Mouse (Mus musculus): Measurements from ENCODE around the gene Fgd3. TPM values are rescaled to one million over a fixed set of nuclear protein-coding genes. Genes with fewer than 3 reads are reported as not detected.

Gene Fgd3
- polyA plus RNA-seq, 1 experiment from 2014 or later: 0.95 TPM

- Histone ChIP-seq H3K36me3 (replicated peaks; ENCODE audit: control insufficient read depth, insufficient read depth, low read depth, low read length) (no peaks in the 10 kb centered on the region), H3K4me1 (ENCODE audit: control insufficient read depth, insufficient read depth, low read length) (no peaks in the 10 kb centered on the region), H3K27ac (replicated peaks; ENCODE audit: low read depth, low read length) (no peak overlapping the region), H3K27me3 (ENCODE audit: control insufficient read depth, insufficient read depth, low read length) (no peaks in the 10 kb centered on the region), H3K9me3 (replicated peaks; ENCODE audit: control insufficient read depth, low read length) (no peaks in the 10 kb centered on the region), H3K4me3 (ENCODE audit: low read depth, low read length) (no peak overlapping the region), H3K9ac (replicated peaks; ENCODE audit: low read length) (no peak overlapping the region; the same call in 1 of the 2 replicates), H3K4me2 (ENCODE audit: low read depth, low read length) (no peak overlapping the region; the same call in 1 of the 2 replicates)
- WGBS: 70% methylated on average over 1 of the region's 1 CpGs
- DNase-seq (ENCODE audit: low spot score) (no peak), ATAC-seq (replicated peaks; ENCODE audit: insufficient number of reproducible peaks, low FRiP score, low TSS enrichment, low read depth) (no peak)
These were observed 403 bp upstream of the Fgd3 start for GRCm38 (mm10) chr13:49320514-49320913.

GRCm38 (mm10) chr13:49317914-49318313, 2.2 kb downstream of the Fgd3 start:
- Histone ChIP-seq H3K4me2 (ENCODE audit: low read depth, low read length) (no peak overlapping the region), H3K9me3 (replicated peaks; ENCODE audit: control insufficient read depth, low read length) (no peaks in the 10 kb centered on the region), H3K36me3 (replicated peaks; ENCODE audit: control insufficient read depth, insufficient read depth, low read depth, low read length) (no peaks in the 10 kb centered on the region), H3K4me1 (ENCODE audit: control insufficient read depth, insufficient read depth, low read length) (no peaks in the 10 kb centered on the region), H3K27me3 (ENCODE audit: control insufficient read depth, insufficient read depth, low read length) (no peaks in the 10 kb centered on the region), H3K27ac (replicated peaks; ENCODE audit: low read depth, low read length) (no peak overlapping the region), H3K9ac (replicated peaks; ENCODE audit: low read length) (no peak overlapping the region), H3K4me3 (ENCODE audit: low read depth, low read length) (no peak overlapping the region)
- ATAC-seq (replicated peaks; ENCODE audit: insufficient number of reproducible peaks, low FRiP score, low TSS enrichment, low read depth) (no peak), DNase-seq (ENCODE audit: low spot score) (no peak)
- 83% methylated on average over 7 of the region's 7 CpGs for WGBS

- H3K27me3 ChIP-seq (ENCODE audit: control insufficient read depth, insufficient read depth, low read length): no peaks in the 10 kb centered on the region
- no peak overlapping the region for H3K4me3 ChIP-seq (ENCODE audit: low read depth, low read length)
- H3K36me3 ChIP-seq (replicated peaks; ENCODE audit: control insufficient read depth, insufficient read depth, low read depth, low read length): no peaks in the 10 kb centered on the region
- ATAC-seq (replicated peaks; ENCODE audit: insufficient number of reproducible peaks, low FRiP score, low TSS enrichment, low read depth) (no peak), DNase-seq (ENCODE audit: low spot score) (no peak)
- 83% methylated on average over 6 of the region's 6 CpGs for WGBS
- H3K27ac ChIP-seq (replicated peaks; ENCODE audit: low read depth, low read length): no peak overlapping the region
- no peaks in the 10 kb centered on the region for H3K9me3 ChIP-seq (replicated peaks; ENCODE audit: control insufficient read depth, low read length)
- no peaks in the 10 kb centered on the region for H3K4me1 ChIP-seq (ENCODE audit: control insufficient read depth, insufficient read depth, low read length)
- H3K4me2 ChIP-seq (ENCODE audit: low read depth, low read length): no peak overlapping the region
- H3K9ac ChIP-seq (replicated peaks; ENCODE audit: low read length): no peak overlapping the region
These were observed 2.6 kb downstream of the Fgd3 start for GRCm38 (mm10) chr13:49317508-49317907.

GRCm38 (mm10) chr13:49316386-49317162, 3.5 kb downstream of the Fgd3 start:
- peak; percentile 34 for DNase-seq (ENCODE audit: low spot score)
- Histone ChIP-seq H3K4me1 (ENCODE audit: control insufficient read depth, insufficient read depth, low read length) (no peaks in the 10 kb centered on the region), H3K9me3 (replicated peaks; ENCODE audit: control insufficient read depth, low read length) (no peaks in the 10 kb centered on the region), H3K4me2 (ENCODE audit: low read depth, low read length) (no peak overlapping the region), H3K27me3 (ENCODE audit: control insufficient read depth, insufficient read depth, low read length) (no peaks in the 10 kb centered on the region), H3K4me3 (ENCODE audit: low read depth, low read length) (no peak overlapping the region), H3K27ac (replicated peaks; ENCODE audit: low read depth, low read length) (no peak overlapping the region), H3K36me3 (replicated peaks; ENCODE audit: control insufficient read depth, insufficient read depth, low read depth, low read length) (no peaks in the 10 kb centered on the region), H3K9ac (replicated peaks; ENCODE audit: low read length) (no peak overlapping the region)
- no peak for ATAC-seq (replicated peaks; ENCODE audit: insufficient number of reproducible peaks, low FRiP score, low TSS enrichment, low read depth)
- 56% methylated on average over 9 of the region's 9 CpGs for WGBS

- no peaks in the 10 kb centered on the region for H3K27me3 ChIP-seq (ENCODE audit: control insufficient read depth, insufficient read depth, low read length)
- no peak overlapping the region for H3K27ac ChIP-seq (replicated peaks; ENCODE audit: low read depth, low read length)
- WGBS: 87% methylated on average over 7 of the region's 7 CpGs
- H3K9me3 ChIP-seq (replicated peaks; ENCODE audit: control insufficient read depth, low read length): no peaks in the 10 kb centered on the region
- H3K4me3 ChIP-seq (ENCODE audit: low read depth, low read length): no peak overlapping the region
- H3K9ac ChIP-seq (replicated peaks; ENCODE audit: low read length): no peak overlapping the region
- ATAC-seq (replicated peaks; ENCODE audit: insufficient number of reproducible peaks, low FRiP score, low TSS enrichment, low read depth): no peak
- H3K36me3 ChIP-seq (replicated peaks; ENCODE audit: control insufficient read depth, insufficient read depth, low read depth, low read length): no peaks in the 10 kb centered on the region
- H3K4me1 ChIP-seq (ENCODE audit: control insufficient read depth, insufficient read depth, low read length): 0 out of 2 replicates have a peak, but pooled peaks cover 2% of the 10 kb centered on the region
- H3K4me2 ChIP-seq (ENCODE audit: low read depth, low read length): no peak overlapping the region
- DNase-seq (ENCODE audit: low spot score): no peak
These were observed 8.5 kb downstream of the Fgd3 start for GRCm38 (mm10) chr13:49311642-49312041.

GRCm38 (mm10) chr13:49309501-49309900, 10.6 kb downstream of the Fgd3 start:
- H3K4me1 ChIP-seq (ENCODE audit: control insufficient read depth, insufficient read depth, low read length): 0 out of 2 replicates have a peak, but pooled peaks cover 2% of the 10 kb centered on the region
- 79% methylated on average over 1 of the region's 1 CpGs for WGBS
- H3K4me2 ChIP-seq (ENCODE audit: low read depth, low read length): no peak overlapping the region
- ATAC-seq (replicated peaks; ENCODE audit: insufficient number of reproducible peaks, low FRiP score, low TSS enrichment, low read depth): no peak
- no peaks in the 10 kb centered on the region for H3K36me3 ChIP-seq (replicated peaks; ENCODE audit: control insufficient read depth, insufficient read depth, low read depth, low read length)
- H3K9ac ChIP-seq (replicated peaks; ENCODE audit: low read length): no peak overlapping the region
- H3K4me3 ChIP-seq (ENCODE audit: low read depth, low read length): no peak overlapping the region
- no peaks in the 10 kb centered on the region for H3K9me3 ChIP-seq (replicated peaks; ENCODE audit: control insufficient read depth, low read length)
- DNase-seq (ENCODE audit: low spot score): no peak
- no peaks in the 10 kb centered on the region for H3K27me3 ChIP-seq (ENCODE audit: control insufficient read depth, insufficient read depth, low read length)
- H3K27ac ChIP-seq (replicated peaks; ENCODE audit: low read depth, low read length): no peak overlapping the region

- no peak overlapping the region for H3K4me3 ChIP-seq (ENCODE audit: low read depth, low read length)
- H3K27ac ChIP-seq (replicated peaks; ENCODE audit: low read depth, low read length): no peak overlapping the region
- H3K9ac ChIP-seq (replicated peaks; ENCODE audit: low read length): no peak overlapping the region
- no peak overlapping the region for H3K4me2 ChIP-seq (ENCODE audit: low read depth, low read length)
- 0 out of 2 replicates have a peak, but pooled peaks cover 2% of the 10 kb centered on the region for H3K4me1 ChIP-seq (ENCODE audit: control insufficient read depth, insufficient read depth, low read length)
- DNase-seq (ENCODE audit: low spot score): no peak
- no peaks in the 10 kb centered on the region for H3K36me3 ChIP-seq (replicated peaks; ENCODE audit: control insufficient read depth, insufficient read depth, low read depth, low read length)
- WGBS: 89% methylated on average over 16 of the region's 16 CpGs
- H3K27me3 ChIP-seq (ENCODE audit: control insufficient read depth, insufficient read depth, low read length): no peaks in the 10 kb centered on the region
- ATAC-seq (replicated peaks; ENCODE audit: insufficient number of reproducible peaks, low FRiP score, low TSS enrichment, low read depth): no peak
- H3K9me3 ChIP-seq (replicated peaks; ENCODE audit: control insufficient read depth, low read length): no peaks in the 10 kb centered on the region
These were observed 11.2 kb downstream of the Fgd3 start for GRCm38 (mm10) chr13:49308861-49309403.

- Histone ChIP-seq H3K9me3 (replicated peaks; ENCODE audit: control insufficient read depth, low read length) (no peaks in the 10 kb centered on the region), H3K27ac (replicated peaks; ENCODE audit: low read depth, low read length) (no peak overlapping the region), H3K4me1 (ENCODE audit: control insufficient read depth, insufficient read depth, low read length) (0 out of 2 replicates have a peak, but pooled peaks cover 2% of the 10 kb centered on the region), H3K36me3 (replicated peaks; ENCODE audit: control insufficient read depth, insufficient read depth, low read depth, low read length) (no peaks in the 10 kb centered on the region), H3K4me3 (ENCODE audit: low read depth, low read length) (no peak overlapping the region), H3K9ac (replicated peaks; ENCODE audit: low read length) (no peak overlapping the region), H3K4me2 (ENCODE audit: low read depth, low read length) (no peak overlapping the region), H3K27me3 (ENCODE audit: control insufficient read depth, insufficient read depth, low read length) (no peaks in the 10 kb centered on the region)
- WGBS: 87% methylated on average over 4 of the region's 4 CpGs
- ATAC-seq (replicated peaks; ENCODE audit: insufficient number of reproducible peaks, low FRiP score, low TSS enrichment, low read depth) (no peak), DNase-seq (ENCODE audit: low spot score) (no peak)
These were observed 11.9 kb downstream of the Fgd3 start for GRCm38 (mm10) chr13:49308206-49308605.
